Comparison of ENCODE assay signal across 14 mouse cellular contexts in the genomic region with DNA sequence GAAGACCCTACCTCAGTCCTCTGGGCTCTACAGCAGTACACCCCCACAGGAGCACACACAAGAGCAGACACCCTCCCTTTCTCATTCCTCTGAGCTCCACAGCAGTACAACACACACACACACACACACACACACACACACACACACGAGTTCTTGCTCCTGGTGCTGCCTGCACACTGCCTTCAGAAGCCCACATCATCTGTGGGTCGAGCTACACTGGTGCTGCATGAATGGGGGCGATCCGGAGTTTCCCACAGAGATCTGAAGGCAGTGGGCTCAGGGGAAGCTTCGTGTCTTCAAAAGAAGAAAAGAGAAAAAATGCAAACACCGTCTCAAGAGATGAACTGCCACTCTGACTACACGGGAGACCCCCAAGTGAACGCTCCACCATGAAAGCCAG.
"Had no signal": no experiment of that assay in that cellular context is flagged by ENCODE, and none has a peak within 500 bp of the region (broad histone marks: within the 10 kb centered on the region; RNA-seq: fewer than 3 reads in every experiment).

No protein-coding gene starts in this region.

- H3K4me1 ChIP-seq: limb, embryonic 10.5 days; limb, embryonic 13.5 days; liver, embryonic 12.5 days; liver, embryonic 15.5 days had no signal

- H3K9me3 ChIP-seq: limb, embryonic 10.5 days; liver, embryonic 12.5 days; liver, embryonic 15.5 days; neural tube, embryonic 13.5 days had no signal

- H3K4me3 ChIP-seq: layer of hippocampus, adult 2 months; limb, embryonic 10.5 days; limb, embryonic 13.5 days; liver, embryonic 12.5 days; liver, embryonic 15.5 days; myocyte; neural tube, embryonic 13.5 days had no signal

- ATAC-seq: intestine, postnatal 0 days; liver, embryonic 12.5 days had no signal

- H3K27ac ChIP-seq: kidney, postnatal 0 days; layer of hippocampus, adult 2 months; limb, embryonic 10.5 days; limb, embryonic 13.5 days; liver, embryonic 12.5 days; liver, embryonic 15.5 days; neural tube, embryonic 13.5 days; stomach, postnatal 0 days had no signal

- H3K4me2 ChIP-seq: limb, embryonic 13.5 days; liver, embryonic 12.5 days; liver, embryonic 15.5 days; neural tube, embryonic 13.5 days had no signal

- H3K9ac ChIP-seq: limb, embryonic 13.5 days; liver, embryonic 12.5 days; liver, embryonic 15.5 days; neural tube, embryonic 13.5 days had no signal

- DNase-seq: kidney, adult 2 months; layer of hippocampus, adult 9-11 months; lung, adult 2 months; lung, postnatal 4 days had no signal

- H3K27me3 ChIP-seq: limb, embryonic 13.5 days; liver, embryonic 12.5 days; liver, embryonic 15.5 days; neural tube, embryonic 13.5 days had no signal

- H3K36me3 ChIP-seq: liver, embryonic 12.5 days; liver, embryonic 15.5 days had no signal
